Mouse (Mus musculus): ENCODE measurements around the gene Fam120a.

GRCm38 (mm10) chr13:48970566-48970965 is 2.7 kb upstream of the Fam120a start:
- TF ChIP-seq TAL1 (IDR thresholded peaks at IDR 0.05; ENCODE audit: low read length) (no peak), GATA1 (IDR thresholded peaks at IDR 0.05; ENCODE audit: low read length) (no peak)

All from erythroblast, embryonic 14.5 days (primary cell).